Mouse (Mus musculus) intestine, embryonic 14.5 days (tissue): ENCODE measurements at regions not wholly inside any gene's neighbourhood (a gene's known extent, or its start where the extent isn't known, plus 50 kb on each side); places are given as distances from the start of the nearest gene placed in this dataset.

Experiments used
- ATAC-seq: fragments of 200-750 bp; cut with Nextera tagmentation; replicated peaks from 2 replicates; pipeline ENCODE4 v1.8.0; 2017; ENCODE audit warnings: low read depth, moderate number of reproducible peaks, moderate TSS enrichment, moderate library complexity; ENCODE audit not compliant: low FRiP score, low TSS enrichment
- DNase-seq: peaks from one replicate; pipeline ENCODE4 v3.0.0-alpha.2; 2018; ENCODE audit warnings: low spot score
- H3K27ac ChIP-seq: fragments of 300-500 bp; sonication (generic); 2 replicates; pipeline ENCODE4 v1.5.1; 2014; ENCODE audit warnings: low read depth, mild to moderate bottlenecking, control low read depth
- H3K27me3 ChIP-seq: fragments of 300-500 bp; sonication (generic); replicated peaks from 2 replicates; pipeline ENCODE4 v1.6.1; 2014; ENCODE audit warnings: low read length, control low read depth; ENCODE audit not compliant: control insufficient read depth, insufficient read depth
- H3K36me3 ChIP-seq: fragments of 300-500 bp; sonication (generic); 2 replicates; pipeline ENCODE4 v1.6.1; 2014; ENCODE audit warnings: low read length, control low read depth; ENCODE audit not compliant: control insufficient read depth, insufficient read depth
- H3K4me1 ChIP-seq: fragments of 300-500 bp; sonication (generic); replicated peaks from 2 replicates; pipeline ENCODE4 v1.6.1; 2014; ENCODE audit warnings: low read length, control low read depth, mixed read lengths; ENCODE audit not compliant: control insufficient read depth, insufficient read depth
- H3K4me2 ChIP-seq: fragments of 300-500 bp; sonication (generic); 2 replicates; pipeline ENCODE4 v1.6.1; 2014; ENCODE audit warnings: low read length
- H3K4me3 ChIP-seq: fragments of 300-500 bp; sonication (generic); 2 replicates; pipeline ENCODE4 v1.5.1; 2014; ENCODE audit warnings: low read depth, low read length, control low read depth, mixed read lengths
- H3K9ac ChIP-seq: fragments of 300-500 bp; sonication (generic); 2 replicates; pipeline ENCODE4 v1.6.1; 2014; ENCODE audit warnings: mild to moderate bottlenecking, low read length
- H3K9me3 ChIP-seq: fragments of 300-500 bp; sonication (generic); 2 replicates; pipeline ENCODE4 v1.6.1; 2016; ENCODE audit warnings: low read length, control low read depth; ENCODE audit not compliant: control insufficient read depth
- WGBS: fragments of 180-500 bp; shearing (Covaris S2); extraction: QIAGEN DNeasy Blood & Tissue Kit; methylation state at CpG from one replicate; pipeline ENCODE4 v1.1.7; 2014; 5-methylcytosine and 5-hydroxymethylcytosine counted together

GRCm38 (mm10) chr15:16404077-16404476 lies 324.5 kb upstream of the Cdh9 start:
- peak; percentile 42 for DNase-seq
- no peaks in the 10 kb centered on the region for H3K27me3 ChIP-seq
- no peak overlapping the region for H3K4me2 ChIP-seq
- peak; percentile 89 for ATAC-seq
- H3K27ac ChIP-seq, result no peak overlapping the region
- no peak overlapping the region for H3K4me3 ChIP-seq
- no peaks in the 10 kb centered on the region for H3K4me1 ChIP-seq
- no peak overlapping the region for H3K9ac ChIP-seq
- H3K9me3 ChIP-seq, result no peaks in the 10 kb centered on the region
- WGBS, result 61% methylated on average over 5 of the region's 5 CpGs
- H3K36me3 ChIP-seq, result no peaks in the 10 kb centered on the region

- Histone ChIP-seq H3K9ac (no peak overlapping the region), H3K4me2 (no peak overlapping the region), H3K4me3 (no peak overlapping the region), H3K27ac (no peak overlapping the region), H3K27me3 (no peaks in the 10 kb centered on the region), H3K36me3 (no peaks in the 10 kb centered on the region), H3K9me3 (no peaks in the 10 kb centered on the region), H3K4me1 (no peaks in the 10 kb centered on the region)
- ATAC-seq (no peak), DNase-seq (no peak)
Observed at GRCm38 (mm10) chr15:16406203-16406602, 322.4 kb upstream of the Cdh9 start.

- H3K27me3 ChIP-seq, result no peaks in the 10 kb centered on the region
- no peak overlapping the region for H3K4me2 ChIP-seq
- 92% methylated on average over 1 of the region's 1 CpGs for WGBS
- H3K9ac ChIP-seq, result no peak overlapping the region
- DNase-seq, result no peak
- ATAC-seq, result no peak
- no peaks in the 10 kb centered on the region for H3K36me3 ChIP-seq
- no peak overlapping the region for H3K4me3 ChIP-seq
- H3K4me1 ChIP-seq, result no peaks in the 10 kb centered on the region
- no peaks in the 10 kb centered on the region for H3K9me3 ChIP-seq
- H3K27ac ChIP-seq, result no peak overlapping the region
Observed at GRCm38 (mm10) chr15:16411686-16412085, 316.9 kb upstream of the Cdh9 start.

GRCm38 (mm10) chr15:16417719-16418118 lies 310.8 kb upstream of the Cdh9 start:
- H3K9me3 ChIP-seq, result no peaks in the 10 kb centered on the region
- H3K36me3 ChIP-seq, result no peaks in the 10 kb centered on the region
- H3K27ac ChIP-seq, result no peak overlapping the region
- H3K9ac ChIP-seq, result no peak overlapping the region
- no peak overlapping the region for H3K4me2 ChIP-seq
- DNase-seq (no peak), ATAC-seq (no peak)
- H3K4me1 ChIP-seq, result no peaks in the 10 kb centered on the region
- H3K4me3 ChIP-seq, result no peak overlapping the region
- H3K27me3 ChIP-seq, result no peaks in the 10 kb centered on the region
- WGBS, result 78% methylated on average over 3 of the region's 3 CpGs

- no peak overlapping the region for H3K4me2 ChIP-seq
- no peaks in the 10 kb centered on the region for H3K9me3 ChIP-seq
- 85% methylated on average over 3 of the region's 3 CpGs for WGBS
- no peak overlapping the region for H3K27ac ChIP-seq
- H3K4me1 ChIP-seq, result no peaks in the 10 kb centered on the region
- no peak overlapping the region for H3K9ac ChIP-seq
- no peaks in the 10 kb centered on the region for H3K27me3 ChIP-seq
- ATAC-seq (no peak), DNase-seq (no peak)
- H3K36me3 ChIP-seq, result no peaks in the 10 kb centered on the region
- no peak overlapping the region for H3K4me3 ChIP-seq
Observed at GRCm38 (mm10) chr15:16423019-16423418, 305.5 kb upstream of the Cdh9 start.

- no peaks in the 10 kb centered on the region for H3K9me3 ChIP-seq
- H3K9ac ChIP-seq, result no peak overlapping the region
- H3K27ac ChIP-seq, result no peak overlapping the region
- DNase-seq, result no peak
- no peak for ATAC-seq
- H3K36me3 ChIP-seq, result no peaks in the 10 kb centered on the region
- no peak overlapping the region for H3K4me3 ChIP-seq
- H3K4me1 ChIP-seq, result no peaks in the 10 kb centered on the region
- H3K4me2 ChIP-seq, result no peak overlapping the region
- no peaks in the 10 kb centered on the region for H3K27me3 ChIP-seq
Observed at GRCm38 (mm10) chr15:16446631-16447030, 281.9 kb upstream of the Cdh9 start.

GRCm38 (mm10) chr15:16491238-16491637 lies 237.3 kb upstream of the Cdh9 start:
- Histone ChIP-seq H3K36me3 (no peaks in the 10 kb centered on the region), H3K27me3 (no peaks in the 10 kb centered on the region), H3K4me1 (no peaks in the 10 kb centered on the region), H3K4me2 (no peak overlapping the region), H3K4me3 (no peak overlapping the region), H3K9ac (no peak overlapping the region), H3K27ac (no peak overlapping the region), H3K9me3 (no peaks in the 10 kb centered on the region)
- 33% methylated on average over 3 of the region's 3 CpGs for WGBS
- ATAC-seq, result no peak
- DNase-seq, result no peak

- H3K9me3 ChIP-seq, result no peaks in the 10 kb centered on the region
- no peaks in the 10 kb centered on the region for H3K27me3 ChIP-seq
- no peaks in the 10 kb centered on the region for H3K36me3 ChIP-seq
- 57% methylated on average over 2 of the region's 2 CpGs for WGBS
- no peak overlapping the region for H3K9ac ChIP-seq
- no peak overlapping the region for H3K4me3 ChIP-seq
- no peak overlapping the region for H3K27ac ChIP-seq
- DNase-seq, result no peak
- no peaks in the 10 kb centered on the region for H3K4me1 ChIP-seq
- ATAC-seq, result no peak
- H3K4me2 ChIP-seq, result no peak overlapping the region
Observed at GRCm38 (mm10) chr15:16492871-16493270, 235.7 kb upstream of the Cdh9 start.

GRCm38 (mm10) chr15:16520556-16520955 lies 208.0 kb upstream of the Cdh9 start:
- no peak overlapping the region for H3K27ac ChIP-seq
- H3K4me3 ChIP-seq, result no peak overlapping the region
- H3K4me1 ChIP-seq, result no peaks in the 10 kb centered on the region
- 82% methylated on average over 4 of the region's 4 CpGs for WGBS
- no peak overlapping the region for H3K9ac ChIP-seq
- H3K9me3 ChIP-seq, result no peaks in the 10 kb centered on the region
- H3K27me3 ChIP-seq, result no peaks in the 10 kb centered on the region
- DNase-seq (no peak), ATAC-seq (no peak)
- H3K36me3 ChIP-seq, result no peaks in the 10 kb centered on the region
- H3K4me2 ChIP-seq, result no peak overlapping the region
